ENCODE assay signal across 14 mouse cellular contexts in the genomic region with DNA sequence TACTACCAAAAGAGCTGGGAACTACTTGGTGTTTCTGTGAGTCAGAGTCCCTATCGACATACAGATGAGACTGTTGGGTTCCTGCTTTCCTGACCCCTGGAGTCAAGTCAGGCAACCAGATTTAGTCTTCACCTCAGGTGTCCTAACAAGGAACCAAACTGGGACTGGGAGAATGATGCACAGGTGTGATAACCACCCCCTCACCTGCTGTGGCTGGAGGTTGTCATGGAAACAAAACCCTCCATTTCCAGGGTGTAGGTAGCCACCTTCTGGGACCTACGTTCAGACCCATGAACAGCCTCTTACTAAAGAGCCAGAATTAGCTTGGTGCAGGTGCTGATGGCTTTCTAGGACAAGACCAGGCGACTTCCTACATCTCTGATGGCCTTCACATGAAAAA. TPM values are rescaled to one million over a fixed set of nuclear protein-coding genes. Genes with fewer than 3 reads are reported as not detected.
DNase-seq lines count a peak whose midpoint lies in the region; TF ChIP-seq lines count a peak whose summit lies in the region.
"Had no signal": no experiment of that assay in that cellular context is flagged by ENCODE, and none has a peak within 500 bp of the region (broad histone marks: within the 10 kb centered on the region; RNA-seq: fewer than 3 reads in every experiment).

No protein-coding gene starts in this region.

- no peaks in the 10 kb centered on the region for H3K79me2 ChIP-seq in myocyte (ENCODE audit: control insufficient read depth, insufficient read depth)

- peak; percentile 33 for DNase-seq in layer of hippocampus, adult 11-12 months (ENCODE audit: low spot score)
- DNase-seq in layer of hippocampus, postnatal 14 days (ENCODE audit: low spot score in 2 of 2): no peak
- peak; percentile 56 for DNase-seq in brain, adult 2 months (ENCODE audit: low read depth, low spot score)
- no peak for DNase-seq in urinary bladder, postnatal 4 days (ENCODE audit: low spot score in 2 of 2)
- DNase-seq: adrenal gland, postnatal 10 days; adrenal gland, postnatal 25 days; cerebellum, adult 11-12 months; cerebellum, postnatal 10 days; forebrain, postnatal 0 days had no signal

- H3ac ChIP-seq in myocyte (ENCODE audit: control insufficient read depth, insufficient read length): no peak overlapping the region

- H3K27me3 ChIP-seq in myocyte (ENCODE audit: control insufficient read depth, insufficient read depth, insufficient read length): no peaks in the 10 kb centered on the region
- H3K27me3 ChIP-seq: embryonic facial prominence, embryonic 12.5 days; forebrain, embryonic 13.5 days; forebrain, embryonic 15.5 days had no signal

- H3K36me3 ChIP-seq in myocyte (ENCODE audit: control insufficient read depth, insufficient read depth): peaks cover 16% of the 10 kb centered on the region

- no peak for TF ChIP-seq POLR2A in myocyte (IDR thresholded peaks at IDR 0.05; ENCODE audit: insufficient read length, low read depth)

- no peak overlapping the region for H3K4me2 ChIP-seq in myocyte (ENCODE audit: low read depth)
- H3K4me2 ChIP-seq: embryonic facial prominence, embryonic 12.5 days; forebrain, embryonic 13.5 days; forebrain, embryonic 15.5 days had no signal

- H3K4me3 ChIP-seq in myocyte: no peak overlapping the region
- H3K4me3 ChIP-seq: embryonic facial prominence, embryonic 10.5 days; embryonic facial prominence, embryonic 12.5 days; forebrain, embryonic 13.5 days; forebrain, embryonic 15.5 days had no signal

TF ChIP-seq in myocyte, 11 proteins besides CTCF, POLR2A, EP300 and RAD21:
- TF ChIP-seq TCF3 (IDR thresholded peaks at IDR 0.05; ENCODE audit: insufficient read length, low read depth): no peak
- no peak for TF ChIP-seq SRF (IDR thresholded peaks at IDR 0.05; ENCODE audit: control insufficient read depth, insufficient read length, low read depth)
- TF ChIP-seq POLR2AphosphoS2 (IDR thresholded peaks at IDR 0.05; ENCODE audit: insufficient read length, low read depth): peak; percentile 4
- no peak for TF ChIP-seq USF1 (IDR thresholded peaks at IDR 0.05; ENCODE audit: low read depth)
- no peak for TF ChIP-seq MYOG (IDR thresholded peaks at IDR 0.05; ENCODE audit: control insufficient read depth in 1 of 3, insufficient read depth in 1 of 3, insufficient read length in 2 of 3, low read depth in 2 of 3)

RNA-seq across cellular contexts. Expression of a gene that starts 27.1 kb away (rescaled TPM):
- total RNA-seq in layer of hippocampus, postnatal 14 days (2021): 10 to 100 TPM; 17.4 to 24.1 TPM
- polyA plus RNA-seq in myocyte (2012; fragmentation: generic; extraction: Trizol): 13.3 TPM

RNA-seq across cellular contexts. Expression of a gene that starts 49.9 kb away (rescaled TPM):
- total RNA-seq in layer of hippocampus, postnatal 14 days (2021): under 1 TPM; 0.45 to 0.65 TPM
- polyA plus RNA-seq in myocyte (2012; fragmentation: generic; extraction: Trizol): 0.73 TPM

Comparison
In these comparisons a context has a peak if more than half of its experiments do, and no peak if none do; other contexts are left out.
1. DNase-seq: peak in layer of hippocampus, adult 11-12 months (single experiment) and brain, adult 2 months (single experiment); none in layer of hippocampus, postnatal 14 days (0 of 2) and urinary bladder, postnatal 4 days (0 of 2).